Mouse (Mus musculus) T-helper 17 cell (primary cell): ENCODE data around the gene Sptb.

Experiments used
- in situ Hi-C, 2 experiments: fragments of 300-600 bp; cut with MboI, MseI; formaldehyde crosslinking; loops; 1 replicate in 1 of 2; 2 replicates in 1 of 2; pipeline ENCODE4 v1.15.1; 2025; ENCODE audit warnings: high pct_unique_total_duplicates in 2 of 2

Gene Sptb

DNA sequence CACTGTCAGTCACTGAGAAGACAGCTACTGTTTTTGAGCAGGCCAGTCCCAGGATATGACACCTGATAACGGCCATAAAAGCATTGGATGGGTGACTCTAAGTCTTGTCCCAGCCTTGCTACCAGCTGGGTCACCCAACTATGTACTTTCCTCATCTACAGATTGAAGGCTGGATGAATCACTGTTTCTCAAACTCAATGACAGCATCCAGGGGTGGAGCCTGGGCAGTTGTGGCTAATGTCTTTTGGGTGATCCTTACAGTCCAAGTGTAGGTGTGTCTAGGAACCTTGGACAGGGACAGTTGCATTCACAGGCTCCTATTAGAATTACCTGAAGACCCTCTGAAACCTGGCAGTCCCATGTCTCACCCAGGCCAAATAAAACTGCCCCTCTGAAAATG, 130.5 kb downstream of the Sptb start:
- in situ Hi-C loops = loop anchor here in 1 of 2 experiments (10.0 kb wide), 1 partner anchor 65 kb away; no protein-coding TSS in a partner anchor

DNA sequence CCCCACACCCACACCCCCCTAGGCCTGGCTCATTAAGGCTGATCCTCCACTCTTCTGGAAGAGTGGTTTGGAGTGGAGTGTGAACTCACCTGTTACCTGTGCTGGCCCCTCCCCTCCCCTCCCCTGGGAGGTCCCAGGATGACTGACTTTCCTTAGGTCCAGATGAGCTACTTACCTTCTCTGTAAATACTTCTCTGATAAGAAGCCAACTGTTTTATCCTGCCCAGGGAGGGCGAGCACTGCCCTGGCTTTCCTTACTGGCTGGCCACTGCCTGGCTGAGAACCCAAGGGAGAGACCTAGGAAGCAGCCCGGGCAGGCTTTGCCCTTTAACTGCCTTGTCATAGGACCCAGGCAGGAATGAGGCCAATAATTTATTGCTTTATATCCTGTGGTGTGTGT, 131.9 kb downstream of the Sptb start:
- in situ Hi-C loops = no loop called here

DNA sequence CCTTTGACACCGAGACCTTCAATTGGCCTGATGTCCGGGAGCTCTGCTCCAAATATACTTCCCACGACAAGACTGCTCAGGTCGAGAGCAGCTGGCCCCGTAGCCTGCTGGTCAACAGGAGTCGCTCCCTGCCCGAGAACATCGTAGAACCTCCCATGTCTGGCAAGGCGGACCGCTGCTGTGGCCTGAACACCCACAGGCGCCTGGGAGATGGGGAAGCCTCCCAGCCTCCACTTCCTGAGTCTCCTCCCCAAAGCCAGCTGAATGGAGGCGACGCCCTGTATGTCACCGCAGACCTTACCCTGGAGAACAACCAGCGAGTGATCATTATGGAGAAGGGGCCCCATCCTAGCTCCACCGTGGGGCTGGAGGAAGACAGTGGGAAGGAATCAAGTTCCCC, 132.5 kb downstream of the Sptb start:
- in situ Hi-C loops = no loop called here

DNA sequence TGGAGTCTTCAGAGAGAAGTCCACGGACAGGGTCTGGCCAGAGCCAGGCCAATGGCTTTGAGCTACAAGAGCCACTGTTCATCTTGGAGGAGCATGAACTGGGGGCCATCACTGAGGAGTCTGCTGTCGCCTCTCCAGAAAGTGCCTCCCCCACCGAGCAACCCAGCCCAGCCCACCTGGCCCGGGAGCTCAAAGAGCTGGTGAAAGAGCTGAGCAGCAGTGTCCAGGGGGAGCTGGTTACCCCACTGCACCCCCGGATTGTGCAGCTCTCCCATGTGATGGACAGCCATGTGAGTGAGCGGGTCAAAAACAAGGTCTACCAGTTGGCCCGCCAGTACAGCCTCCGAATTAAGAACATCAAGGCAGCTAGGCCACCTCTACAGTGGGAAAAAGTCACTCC, 133.5 kb downstream of the Sptb start:
- in situ Hi-C loops = no loop called here

DNA sequence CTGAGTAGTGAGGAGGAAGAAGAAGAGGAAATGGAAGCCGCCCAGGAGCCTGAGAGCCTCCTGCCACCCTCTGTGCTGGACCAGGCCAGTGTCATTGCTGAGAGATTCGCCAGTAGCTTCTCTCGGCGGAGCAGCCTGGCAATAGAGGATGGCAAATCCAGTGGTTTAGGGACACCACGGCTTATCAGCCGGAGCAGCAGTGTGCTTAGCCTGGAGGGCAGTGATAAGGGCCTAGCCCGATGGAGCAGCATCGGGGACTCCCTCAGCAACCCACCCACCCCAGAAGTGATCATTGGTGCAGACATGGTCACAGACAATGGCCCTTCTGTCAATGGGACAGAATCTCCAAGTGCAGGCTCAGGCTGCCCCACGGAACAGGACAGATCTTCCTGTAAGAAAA, 134.3 kb downstream of the Sptb start:
- in situ Hi-C loops = no loop called here

DNA sequence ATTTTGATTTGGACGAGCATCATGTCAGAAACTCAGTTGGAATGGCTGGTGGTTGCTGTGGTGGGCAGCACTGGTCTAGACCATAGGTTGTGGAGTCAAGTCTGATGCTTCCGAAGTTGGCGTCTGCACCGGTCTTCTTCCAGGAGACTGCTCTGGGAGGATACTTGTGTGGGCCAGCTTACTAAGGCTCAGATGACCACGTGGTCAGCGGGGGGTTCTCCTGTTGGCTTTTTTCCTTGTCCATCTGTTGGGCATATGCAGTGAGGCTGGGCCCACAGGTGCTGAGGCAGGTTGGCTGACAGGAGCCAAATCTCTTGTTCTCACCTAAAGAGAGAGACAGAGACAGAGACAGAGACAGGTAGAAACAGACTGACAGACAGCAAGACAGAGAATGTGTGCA, 135.5 kb downstream of the Sptb start:
- in situ Hi-C loops = no loop called here

DNA sequence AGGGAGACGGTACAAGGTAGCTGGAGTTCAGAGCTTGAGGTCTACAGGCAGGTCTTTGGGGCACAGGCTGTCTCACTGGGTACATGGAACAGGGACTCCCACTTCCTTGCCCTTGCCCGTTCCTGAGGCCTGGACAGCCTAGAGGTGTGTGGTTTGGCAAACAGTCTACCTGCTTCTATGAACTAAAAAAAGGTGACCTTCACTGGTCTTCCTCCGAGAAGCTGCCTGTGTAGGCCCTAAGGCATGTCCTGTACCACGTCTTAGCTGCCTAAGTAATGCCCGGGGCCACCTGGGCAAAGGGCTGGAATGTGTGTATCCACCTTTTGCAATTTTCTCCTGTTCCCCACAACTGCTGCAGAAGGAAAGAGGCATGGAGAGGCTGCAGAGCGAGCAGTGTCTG, 137.0 kb downstream of the Sptb start:
- in situ Hi-C loops = no loop called here

DNA sequence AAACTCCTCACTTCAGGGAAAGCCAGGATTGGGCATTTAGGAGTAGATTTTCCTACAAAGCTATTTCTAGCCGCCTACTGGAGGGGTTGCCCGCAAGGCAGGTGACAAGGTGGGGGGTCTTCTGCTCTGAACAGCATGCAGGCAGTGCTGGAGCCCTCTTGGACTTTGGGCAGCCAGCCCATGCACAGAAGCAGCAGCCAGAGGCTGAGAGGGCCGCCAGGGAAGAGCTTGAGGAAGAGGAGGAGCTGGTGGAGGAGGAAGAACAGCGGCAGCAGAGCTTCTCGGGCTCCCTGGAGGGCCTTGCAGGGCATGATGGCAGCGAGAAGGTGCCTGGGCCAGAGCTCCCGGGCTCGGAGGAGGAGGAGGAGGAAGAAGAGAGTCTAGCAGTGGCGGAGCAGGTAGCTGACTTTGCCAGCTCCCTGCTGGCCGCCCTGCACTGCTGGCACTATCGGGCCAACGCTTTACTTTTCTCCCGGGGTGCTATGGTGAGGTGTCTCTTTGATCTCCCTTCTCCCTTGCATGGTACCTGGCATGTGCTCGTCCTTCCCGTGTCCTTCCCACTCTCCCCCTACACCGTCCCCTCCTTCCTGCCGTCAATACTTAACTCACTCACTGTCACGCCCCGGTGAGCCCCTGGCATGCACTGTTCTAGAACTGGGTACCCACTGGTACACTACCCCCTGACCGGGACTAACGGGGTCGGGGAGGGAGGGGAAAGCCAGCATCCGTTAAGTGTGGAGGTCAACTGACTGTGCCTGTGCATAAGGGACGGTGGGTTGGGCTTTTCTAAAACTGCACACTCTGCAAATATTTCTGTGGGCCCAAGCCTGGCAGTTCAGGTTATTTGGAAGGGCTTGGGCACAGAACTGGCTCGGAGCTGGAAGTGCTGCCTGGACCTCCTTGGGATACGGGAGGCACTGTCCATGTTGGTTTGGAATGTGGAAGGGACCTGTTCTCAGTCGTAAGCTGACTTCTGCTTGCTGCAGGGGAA, 137.8 kb downstream of the Sptb start:
- in situ Hi-C loops = no loop called here

DNA sequence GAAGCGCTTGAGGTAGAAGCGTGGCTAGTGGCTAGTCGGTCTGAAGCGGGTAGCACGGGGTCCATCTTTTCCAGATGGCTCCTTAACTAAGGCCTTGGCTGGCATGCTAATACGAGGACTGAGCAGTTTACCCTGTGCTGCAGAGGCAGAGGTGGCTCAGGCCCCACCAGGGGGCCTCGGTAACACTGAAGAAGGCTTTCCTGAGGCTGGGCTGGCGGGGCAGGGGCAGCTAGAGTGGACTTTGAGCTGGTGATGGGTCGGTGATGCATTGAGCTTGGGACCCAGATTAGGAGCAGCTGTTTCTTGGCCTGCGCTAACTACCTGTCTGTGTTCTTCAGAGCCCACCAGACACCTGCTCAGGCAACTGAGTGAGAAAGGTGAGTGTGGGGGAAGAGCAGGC, 139.1 kb downstream of the Sptb start:
- in situ Hi-C loops = no loop called here

DNA sequence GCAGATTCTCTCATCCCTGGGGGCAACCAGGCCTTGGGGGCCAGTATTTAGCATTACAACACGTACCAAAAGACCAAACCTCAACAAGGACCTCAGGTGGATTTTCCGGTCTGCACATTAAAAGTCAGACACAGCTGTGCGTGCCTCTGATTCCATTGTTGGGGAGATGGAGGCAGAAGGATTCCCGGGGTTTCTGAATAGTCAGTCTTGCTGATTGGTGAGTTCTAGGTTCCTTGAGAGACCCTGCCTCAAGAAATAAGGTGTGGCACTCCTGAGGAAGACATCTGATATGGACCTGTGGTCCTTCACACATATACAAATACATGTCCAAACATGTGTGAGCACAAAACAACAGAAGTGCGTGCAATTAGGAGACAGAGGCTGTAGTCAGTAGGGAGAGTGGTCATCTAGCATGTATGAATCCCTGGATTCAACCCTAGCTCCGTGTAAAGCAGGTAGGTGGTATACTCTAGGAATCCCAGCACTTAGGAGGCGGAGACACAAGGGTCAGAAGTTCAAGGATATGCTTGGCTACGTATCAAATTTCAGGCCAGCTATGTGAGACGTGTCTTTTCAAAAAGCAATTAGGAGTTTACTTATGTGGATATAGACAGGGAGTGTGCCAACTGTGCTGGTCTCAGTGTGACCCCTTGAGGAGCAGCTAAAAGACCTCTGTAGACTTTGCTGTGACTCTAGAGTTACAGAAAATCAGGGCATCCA, 140.0 kb downstream of the Sptb start:
- in situ Hi-C loops = no loop called here

DNA sequence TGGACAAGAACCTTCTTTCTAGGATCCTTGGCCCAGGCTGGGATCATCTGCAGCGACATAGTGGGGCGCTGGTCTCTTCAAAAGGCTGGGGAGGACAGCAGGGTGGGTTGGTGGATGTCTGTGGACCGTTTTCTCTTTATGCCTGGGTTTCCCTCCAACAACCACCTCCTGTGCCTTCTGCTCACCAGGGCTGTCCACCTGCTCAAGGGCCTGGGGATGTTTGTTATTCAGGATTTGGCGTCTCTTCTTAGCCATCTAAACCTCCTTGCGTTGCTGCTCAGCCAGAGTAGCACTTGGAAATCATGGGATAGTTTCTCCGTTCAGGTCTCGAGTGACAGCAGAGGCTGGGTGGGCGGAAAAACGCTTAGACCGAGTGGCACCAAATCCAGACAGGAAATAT, 144.1 kb downstream of the Sptb start:
- in situ Hi-C loops = no loop called here

DNA sequence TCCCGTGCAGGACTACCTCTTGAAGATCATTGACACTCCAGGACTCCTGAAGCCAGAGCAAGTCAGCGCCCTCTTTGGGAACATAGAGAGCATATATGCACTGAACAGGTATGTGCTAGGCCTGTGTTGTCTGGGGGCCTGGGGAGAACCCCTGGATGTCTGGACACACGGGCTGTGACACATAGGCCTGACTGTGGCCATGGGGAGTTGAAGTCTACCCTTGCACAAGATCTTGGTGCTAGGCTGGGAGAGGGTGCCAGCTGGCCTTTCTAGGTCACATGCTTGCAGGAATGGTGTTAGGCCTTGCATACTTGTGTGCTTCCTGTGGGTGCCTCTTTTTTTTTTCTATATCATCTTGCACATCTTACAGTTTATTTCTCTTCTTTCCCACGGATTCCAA, 148.2 kb downstream of the Sptb start:
- in situ Hi-C loops = no loop called here

DNA sequence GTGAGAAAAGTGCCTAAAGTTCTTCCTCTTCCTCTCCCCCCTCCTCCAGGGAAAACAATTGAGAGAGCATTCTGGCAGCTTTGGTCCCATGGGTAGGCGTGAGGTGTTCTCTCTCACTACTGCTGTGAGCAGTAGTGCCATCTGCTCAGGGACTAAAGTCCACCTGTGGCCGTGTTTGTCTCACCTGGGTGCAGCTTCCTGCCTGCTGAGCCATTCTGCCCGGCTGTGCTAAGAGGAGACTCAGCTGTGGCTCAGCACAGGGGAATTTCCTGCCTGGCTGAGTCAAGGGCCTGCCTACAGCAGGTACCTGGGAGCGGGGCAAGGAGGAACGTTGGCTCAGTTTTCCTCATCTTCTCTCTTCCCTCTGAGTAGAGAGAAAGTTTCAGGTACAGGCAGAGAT, 152.1 kb downstream of the Sptb start:
- in situ Hi-C loops = no loop called here

DNA sequence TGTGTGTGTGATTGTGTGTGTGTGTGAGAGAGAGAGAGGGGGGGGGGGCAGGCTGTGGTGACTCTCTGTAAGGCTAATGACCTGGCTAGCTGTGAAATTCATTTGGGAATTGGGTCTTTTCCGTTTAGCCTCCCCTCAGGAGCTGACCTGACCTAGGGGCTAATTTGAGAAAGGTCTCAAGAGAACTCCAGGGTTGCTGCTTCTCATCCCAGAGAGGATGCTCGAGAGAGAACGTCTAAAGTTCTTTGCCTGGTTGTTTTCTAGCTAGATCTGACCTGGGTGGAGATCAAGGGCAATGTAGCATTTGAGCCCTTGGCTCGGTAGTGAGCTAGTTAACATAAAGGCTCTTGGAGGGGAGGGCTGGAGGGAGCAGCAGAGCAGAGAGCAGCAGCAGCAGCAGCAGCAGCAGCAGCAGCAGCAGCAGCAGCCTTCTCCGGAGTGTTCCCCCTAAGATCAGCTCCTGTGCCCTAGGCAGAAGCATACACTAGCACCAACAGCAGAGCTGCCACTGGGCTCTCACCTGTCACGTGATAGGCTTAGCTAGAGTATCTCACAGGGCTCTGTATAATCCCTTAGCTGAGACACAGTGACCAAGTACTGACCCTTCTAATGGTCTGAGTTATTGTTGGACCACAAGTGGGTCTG, 153.5 kb downstream of the Sptb start:
- in situ Hi-C loops = no loop called here

DNA sequence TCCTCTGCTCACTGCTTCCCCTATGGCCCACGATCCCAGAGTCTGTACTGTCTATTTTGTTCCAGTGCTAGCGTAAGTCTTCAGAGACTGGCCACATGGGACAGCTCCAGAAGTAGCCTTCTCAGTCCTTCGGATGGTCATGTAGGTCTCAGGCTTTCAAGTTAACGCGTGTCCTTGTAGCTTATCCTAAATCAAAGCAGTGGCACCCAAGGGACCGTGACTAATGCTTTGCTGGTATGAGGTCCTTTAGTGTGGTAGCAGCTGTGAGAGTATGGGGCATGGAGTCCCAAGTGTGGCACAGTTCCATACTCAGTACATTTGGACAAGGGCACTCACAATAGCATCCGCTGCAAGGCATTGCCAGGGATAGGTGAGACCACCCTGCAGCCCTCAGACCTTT, 154.2 kb downstream of the Sptb start:
- in situ Hi-C loops = no loop called here

DNA sequence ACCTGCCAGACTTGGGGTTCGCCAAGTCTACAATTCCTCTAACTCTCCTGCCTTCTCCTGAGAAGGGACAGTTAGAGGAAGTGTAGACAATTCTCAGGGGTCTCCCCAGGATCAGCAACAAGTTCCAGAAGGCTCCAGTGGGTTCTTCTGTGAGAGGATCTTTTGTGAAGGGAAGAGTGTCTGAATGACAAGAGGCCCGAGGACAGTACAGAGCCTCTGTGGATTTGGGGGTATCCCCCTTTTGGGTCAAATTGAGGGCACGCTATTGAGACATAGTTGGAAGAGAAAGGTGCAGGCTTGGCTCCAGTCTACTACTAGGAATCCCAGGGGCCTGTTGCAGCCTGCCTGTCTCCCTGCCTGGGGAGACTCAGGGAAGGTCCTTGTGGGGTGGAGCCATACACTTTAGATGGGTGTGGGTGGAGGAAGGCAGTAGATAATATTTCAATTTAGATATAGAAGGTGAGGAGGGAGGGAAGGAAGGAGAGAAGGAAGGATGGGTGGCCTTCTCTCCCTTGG, 155.4 kb downstream of the Sptb start:
- in situ Hi-C loops = no loop called here

DNA sequence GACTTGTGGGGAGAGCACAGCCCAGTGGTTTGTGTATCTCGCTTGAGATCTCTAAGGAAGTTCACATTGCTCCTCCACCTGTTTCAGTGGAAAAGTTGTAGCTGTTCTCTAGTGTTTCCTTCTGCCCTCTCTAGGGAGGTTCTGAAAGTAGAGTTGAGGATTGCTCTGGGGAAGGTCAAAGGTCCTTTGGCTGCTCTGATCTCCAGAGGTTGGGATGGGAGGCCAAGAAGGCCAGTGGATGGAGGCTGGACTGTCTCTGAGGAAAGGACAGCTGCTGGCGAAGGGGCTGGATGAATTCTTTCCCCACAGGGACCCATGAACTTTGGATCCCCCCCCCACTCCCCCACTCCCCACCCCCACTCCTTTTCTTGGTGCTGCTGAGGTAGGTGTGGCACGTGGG, 156.0 kb downstream of the Sptb start:
- in situ Hi-C loops = no loop called here

DNA sequence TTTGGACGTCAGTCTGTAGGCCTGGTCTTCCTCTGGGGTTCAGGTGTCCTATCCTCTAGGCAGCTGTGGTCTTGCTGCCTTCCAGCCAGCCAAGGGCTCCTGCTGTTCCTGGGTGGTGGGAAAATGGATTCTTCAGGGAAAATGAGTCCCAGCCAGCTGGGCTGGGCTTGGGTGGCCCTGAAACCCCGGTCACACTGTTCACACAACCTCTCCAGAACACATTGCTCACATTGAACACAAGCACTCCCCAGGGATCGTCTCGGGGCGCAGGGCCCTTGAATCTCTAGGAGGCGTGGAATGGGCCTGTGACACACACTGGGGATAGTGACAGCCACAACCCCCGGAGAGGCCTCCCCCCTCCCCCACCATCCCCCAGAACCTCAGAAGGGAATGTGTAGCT, 156.4 kb downstream of the Sptb start:
- in situ Hi-C loops = no loop called here

DNA sequence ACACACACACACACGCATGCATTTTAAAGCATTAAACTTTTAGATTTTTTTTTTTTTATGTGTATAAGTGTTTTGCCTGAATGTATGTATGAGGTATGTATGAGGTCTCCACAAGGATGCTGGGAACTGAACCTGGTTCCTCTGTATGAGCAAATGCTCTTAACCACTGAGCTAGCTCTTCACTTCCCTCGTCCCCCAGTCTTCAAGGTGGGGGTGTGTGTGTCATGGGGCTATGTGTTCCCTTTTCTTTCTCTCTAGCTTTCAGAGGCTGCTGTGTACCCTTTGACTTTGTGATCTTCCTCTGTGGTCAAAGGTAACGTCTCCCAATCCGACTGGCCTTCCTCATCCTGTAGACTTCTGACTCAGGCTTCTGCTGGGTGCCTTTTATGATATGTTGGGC, 157.4 kb downstream of the Sptb start:
- in situ Hi-C loops = no loop called here

DNA sequence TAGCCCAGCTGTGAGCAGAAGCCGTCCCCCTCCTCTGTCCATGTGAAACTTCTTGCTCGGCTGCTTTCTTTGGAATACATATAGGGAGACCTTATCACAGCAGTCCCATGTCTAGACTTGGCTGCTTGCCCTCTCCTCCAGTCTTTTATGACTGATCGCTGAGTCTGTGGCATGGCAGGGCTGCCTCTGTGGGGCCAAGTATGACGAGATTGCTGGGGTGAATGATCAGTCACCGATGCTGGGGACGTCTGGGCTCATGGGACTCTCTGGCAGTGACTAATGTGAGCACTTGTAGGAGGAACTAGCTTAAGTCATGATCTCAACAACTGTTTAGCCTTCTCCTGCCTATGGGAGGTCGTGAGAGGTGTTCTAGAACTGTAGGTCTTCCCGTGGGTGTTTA, 158.0 kb downstream of the Sptb start:
- in situ Hi-C loops = no loop called here

DNA sequence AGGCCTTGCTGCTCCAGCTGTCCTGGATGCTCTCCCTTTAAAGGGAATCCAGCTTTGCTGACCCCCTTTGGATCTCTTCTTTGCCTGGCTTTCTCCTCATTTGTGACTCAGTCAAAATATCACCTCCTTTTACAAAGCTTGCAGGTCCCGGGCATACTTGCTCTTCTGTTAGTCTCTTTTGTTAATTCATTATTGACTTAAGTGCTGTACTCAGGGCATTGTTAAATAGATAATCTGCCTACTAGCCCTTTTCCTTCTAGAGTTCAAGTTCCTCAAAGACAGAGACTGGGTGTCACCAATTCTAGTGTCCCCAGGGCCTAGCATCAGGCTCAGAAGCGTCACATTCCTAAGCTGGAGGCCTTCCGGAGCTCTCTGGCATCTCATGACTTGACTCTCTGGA, 161.1 kb downstream of the Sptb start:
- in situ Hi-C loops = no loop called here

DNA sequence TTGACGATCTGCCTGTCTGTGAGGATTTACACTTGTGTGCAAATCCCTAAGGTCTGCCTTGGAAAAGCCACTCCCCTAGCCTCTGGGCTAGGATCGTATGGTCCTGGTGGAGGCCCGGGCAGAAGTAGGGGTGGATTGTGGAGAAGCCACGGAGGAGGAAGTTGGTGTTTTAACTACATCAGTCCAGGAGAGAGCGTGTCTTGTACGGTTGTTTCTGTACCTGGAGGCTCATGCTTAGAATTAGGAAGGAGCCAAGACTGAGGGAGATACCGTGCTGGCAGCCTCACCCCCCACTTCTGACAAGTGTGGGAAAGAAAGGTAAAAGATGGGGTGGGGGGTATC, 162.3 kb downstream of the Sptb start:
- in situ Hi-C loops = no loop called here
